Mouse (Mus musculus) ZHBTc4 (cell line): Measurements from ENCODE around the gene Trim65.

Source experiments
- DNase-seq: peaks from one replicate; pipeline ENCODE4 v3.0.0-alpha.2; 2011; ENCODE audit warnings: low read depth, low spot score

The Trim65 gene

DNA sequence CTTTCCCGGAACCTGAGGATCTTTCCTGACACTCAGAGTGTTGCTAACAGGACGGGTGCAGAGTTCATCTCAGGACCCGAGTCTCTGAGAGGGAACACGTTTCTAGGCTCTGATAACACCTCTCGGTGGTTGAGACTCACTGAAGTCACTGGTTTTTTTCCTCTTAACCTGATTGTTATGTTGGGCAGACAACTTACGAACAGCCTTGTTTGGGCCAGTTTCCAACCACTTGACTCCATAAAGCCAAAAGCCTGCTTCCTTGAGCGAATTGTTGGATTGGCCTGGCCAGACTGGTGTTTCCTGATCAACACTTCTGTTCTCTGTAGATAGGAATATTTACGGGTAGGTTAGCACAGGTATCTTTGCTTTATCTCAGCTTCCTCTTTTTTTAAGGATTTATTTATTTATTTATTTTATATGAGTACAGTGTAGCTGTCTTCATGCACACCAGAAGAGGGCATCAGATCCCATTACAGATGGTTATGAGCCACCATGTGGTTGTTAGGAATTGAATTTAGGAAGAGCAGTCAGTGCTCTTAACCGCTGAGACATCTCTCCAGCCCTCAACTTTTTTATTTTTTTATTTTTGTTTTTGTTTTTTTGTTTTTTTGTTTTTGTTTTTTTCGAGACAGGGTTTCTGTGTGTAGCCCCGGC, 42.1 kb downstream of the Trim65 start:
- DNase-seq = no peak

DNA sequence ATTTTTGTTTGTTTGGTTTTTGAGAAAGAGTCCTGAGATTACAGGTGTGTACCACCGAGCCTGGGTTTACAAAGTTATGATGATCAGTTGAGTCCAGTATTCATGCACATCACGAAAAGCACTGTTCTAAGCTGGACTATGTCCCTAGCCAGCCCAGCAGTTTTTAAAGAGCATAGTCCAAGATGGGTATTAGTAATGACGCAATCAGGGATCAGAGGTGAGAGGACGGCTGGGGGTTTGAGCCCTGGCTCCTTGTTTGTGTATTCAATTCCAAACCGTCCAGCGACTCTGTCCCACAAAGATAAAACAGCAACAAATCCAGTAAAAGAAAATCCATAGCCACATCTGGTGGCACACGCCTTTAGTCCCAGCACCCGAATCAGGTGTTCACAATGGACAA, 42.7 kb downstream of the Trim65 start:
- DNase-seq = no peak

DNA sequence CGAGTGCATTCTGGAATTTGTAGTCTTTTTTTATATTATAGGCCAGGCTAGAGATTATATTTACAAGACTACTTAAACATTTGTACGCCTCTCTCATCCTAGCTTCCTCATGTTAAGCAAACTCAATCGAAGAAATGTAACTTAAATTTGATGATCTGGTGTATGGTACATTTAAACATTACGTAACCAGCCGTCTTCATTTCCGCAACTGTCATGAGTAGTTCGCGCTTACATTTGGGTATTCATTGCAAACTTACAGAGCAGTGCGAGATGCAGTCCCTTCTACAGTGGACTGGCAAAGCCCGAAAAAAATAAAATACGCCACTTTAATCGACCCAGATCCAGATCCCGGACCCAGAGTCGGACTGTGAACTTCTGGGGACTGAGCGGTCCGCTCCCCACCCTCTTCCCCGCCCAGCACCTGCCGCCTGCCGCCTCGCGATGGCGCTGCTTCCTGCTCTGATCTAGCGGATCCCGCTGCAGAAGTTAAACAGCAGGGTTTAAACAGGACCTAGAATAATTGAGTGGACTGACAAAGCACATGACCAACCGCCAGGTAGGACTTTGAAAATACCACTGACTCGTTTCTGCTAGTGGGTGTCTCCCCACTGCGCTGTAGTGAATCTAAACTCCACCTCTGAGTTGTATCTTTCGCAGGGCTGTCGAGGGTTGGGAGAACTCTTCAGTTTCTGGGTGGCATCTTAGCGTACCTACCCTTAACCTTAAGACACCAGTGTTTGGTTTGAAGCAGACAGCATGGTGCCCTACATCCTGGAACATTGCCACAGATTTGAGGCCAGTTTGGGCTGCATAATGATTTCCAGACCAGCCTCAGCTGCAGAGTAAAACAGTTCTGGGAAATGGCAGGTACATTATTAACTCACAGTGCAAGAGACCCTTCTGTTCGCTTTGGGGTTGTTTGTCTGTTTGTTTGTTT, 43.5 kb downstream of the Trim65 start:
- peak; percentile 89 for DNase-seq

DNA sequence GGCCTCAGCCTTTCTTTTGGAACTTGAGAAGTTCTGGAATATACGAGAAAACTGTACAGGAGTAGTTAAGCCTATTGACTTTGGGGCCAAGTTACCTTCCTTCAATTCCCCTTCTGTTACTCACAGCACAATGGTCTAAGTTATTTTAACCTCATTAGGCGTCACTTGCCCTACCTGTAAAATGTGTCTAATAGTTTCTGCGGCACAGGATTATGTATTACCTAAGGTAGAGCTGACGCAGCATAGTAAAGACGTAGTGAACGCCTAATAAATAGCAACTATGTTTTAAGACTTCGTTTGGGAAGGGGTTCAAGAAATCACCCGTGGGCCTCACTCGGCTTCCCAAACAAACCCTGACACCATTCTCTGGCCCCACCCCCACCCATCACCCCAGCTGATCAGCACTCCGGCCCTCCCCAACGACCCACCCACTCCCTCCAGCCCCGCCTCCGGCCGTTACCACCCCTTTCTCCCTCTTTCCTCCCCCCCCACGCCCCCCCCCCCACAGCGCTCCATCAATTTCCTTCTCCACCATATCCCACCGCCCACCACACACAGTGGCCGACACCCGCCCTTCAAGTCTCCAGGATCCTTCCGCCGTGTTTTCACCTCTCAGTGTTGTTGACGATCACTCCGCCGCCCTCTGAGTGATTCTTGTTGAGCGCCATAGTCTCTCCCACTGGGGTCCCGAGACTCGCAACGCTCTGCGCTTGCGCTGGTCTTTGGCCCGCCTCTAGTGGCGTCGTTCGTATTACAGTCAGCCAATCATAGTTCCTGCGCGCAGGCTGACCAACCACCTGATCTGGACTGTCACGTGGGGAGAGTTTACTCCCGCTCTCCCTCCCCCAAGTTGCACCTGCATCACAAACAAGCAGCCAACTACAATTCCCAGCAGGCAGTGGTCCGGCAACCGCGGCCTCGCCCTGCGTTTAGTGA, 44.4 kb downstream of the Trim65 start, which contains the start of gene Wbp2:
Gene Wbp2 (minus strand): TSS at position 738 of the 936 bp plus-strand sequence.
- peak; percentile 100 for DNase-seq

DNA sequence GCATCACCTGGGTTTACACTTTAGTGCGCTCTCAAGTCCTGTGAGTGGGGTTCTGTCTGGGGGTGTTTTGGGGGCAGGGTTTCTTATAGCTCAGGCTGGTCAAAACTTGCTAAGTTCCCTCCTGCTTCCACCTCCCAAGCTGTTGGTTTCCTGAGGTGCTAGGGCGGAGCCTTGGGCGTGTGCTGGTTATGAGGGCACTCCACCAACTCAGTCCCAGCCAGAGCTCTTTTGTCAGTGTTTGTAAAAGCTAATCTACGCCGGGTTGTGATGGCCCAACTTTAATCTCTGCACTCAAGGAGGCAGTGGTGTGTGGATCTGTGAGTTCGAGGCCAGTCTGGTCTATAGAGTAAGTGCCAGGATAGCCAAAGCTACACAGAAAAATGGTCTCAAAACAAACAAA, 46.8 kb downstream of the Trim65 start:
- no peak for DNase-seq

DNA sequence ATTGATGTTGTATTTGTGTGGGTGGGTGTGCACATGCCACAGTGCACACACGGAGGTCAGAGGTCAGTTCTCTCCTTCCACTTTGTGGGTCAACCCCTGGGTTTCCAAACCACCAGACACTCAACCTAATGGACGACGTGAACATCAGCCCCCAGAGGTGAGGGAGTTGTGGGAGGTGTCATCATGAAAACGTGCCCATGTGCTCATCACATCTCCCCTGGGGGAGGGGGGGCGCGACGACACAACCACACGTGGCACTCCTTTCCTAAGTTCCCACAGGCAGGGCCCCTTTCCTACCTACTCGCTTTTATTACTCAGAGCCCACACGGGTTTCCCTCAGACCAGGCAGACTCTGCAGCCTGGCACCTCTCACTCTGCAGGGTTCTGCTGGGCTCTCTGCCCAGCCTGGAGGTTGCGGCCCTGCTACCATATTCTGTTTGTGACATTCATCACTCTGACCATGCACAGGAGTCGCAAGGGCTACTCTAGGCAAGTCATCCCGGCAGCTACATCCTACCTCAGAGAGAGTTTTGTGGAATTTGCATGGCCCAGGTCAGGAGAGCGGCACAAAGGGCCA, 47.7 kb downstream of the Trim65 start:
- no peak for DNase-seq

DNA sequence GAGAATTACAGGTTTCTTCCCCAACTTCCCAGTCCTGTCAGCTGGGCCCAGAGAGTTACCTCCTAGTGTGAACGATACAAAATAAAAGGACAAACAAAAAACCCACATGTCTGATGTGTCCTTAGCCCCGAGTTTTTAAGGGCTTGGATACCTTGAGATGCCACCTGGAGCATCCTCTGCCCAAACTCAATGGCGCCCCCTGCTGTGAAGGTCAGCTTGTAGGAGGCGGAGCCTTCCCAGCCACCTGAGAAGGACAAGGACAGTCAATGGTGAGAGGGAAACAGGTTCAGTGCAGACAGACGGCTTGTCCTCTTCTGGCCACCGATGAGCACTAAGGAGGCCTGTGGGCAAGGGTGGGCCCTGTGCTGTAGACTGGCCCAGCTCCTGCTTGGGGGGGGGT, 49.8 kb downstream of the Trim65 start:
- no peak for DNase-seq

DNA sequence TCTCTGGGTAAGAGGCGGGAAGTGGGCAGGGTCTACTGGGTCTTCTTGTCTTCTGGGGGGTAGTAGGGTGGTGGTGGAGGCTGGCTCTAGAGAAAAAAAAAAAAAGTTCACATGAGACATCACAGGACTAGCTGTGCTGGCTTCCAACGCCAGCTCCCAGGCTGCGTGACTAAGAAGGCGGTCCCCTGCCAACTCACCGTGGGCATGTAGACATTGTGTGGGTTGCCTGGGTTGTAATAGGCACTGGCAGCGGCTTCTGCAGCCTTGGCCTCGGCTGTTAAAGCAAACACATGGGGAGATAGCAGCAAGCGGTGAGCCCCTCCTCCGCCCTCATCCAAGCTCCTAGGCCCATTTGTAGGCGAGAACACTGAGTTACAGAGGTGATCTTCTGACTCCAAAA, 51.4 kb downstream of the Trim65 start:
- DNase-seq = no peak

DNA sequence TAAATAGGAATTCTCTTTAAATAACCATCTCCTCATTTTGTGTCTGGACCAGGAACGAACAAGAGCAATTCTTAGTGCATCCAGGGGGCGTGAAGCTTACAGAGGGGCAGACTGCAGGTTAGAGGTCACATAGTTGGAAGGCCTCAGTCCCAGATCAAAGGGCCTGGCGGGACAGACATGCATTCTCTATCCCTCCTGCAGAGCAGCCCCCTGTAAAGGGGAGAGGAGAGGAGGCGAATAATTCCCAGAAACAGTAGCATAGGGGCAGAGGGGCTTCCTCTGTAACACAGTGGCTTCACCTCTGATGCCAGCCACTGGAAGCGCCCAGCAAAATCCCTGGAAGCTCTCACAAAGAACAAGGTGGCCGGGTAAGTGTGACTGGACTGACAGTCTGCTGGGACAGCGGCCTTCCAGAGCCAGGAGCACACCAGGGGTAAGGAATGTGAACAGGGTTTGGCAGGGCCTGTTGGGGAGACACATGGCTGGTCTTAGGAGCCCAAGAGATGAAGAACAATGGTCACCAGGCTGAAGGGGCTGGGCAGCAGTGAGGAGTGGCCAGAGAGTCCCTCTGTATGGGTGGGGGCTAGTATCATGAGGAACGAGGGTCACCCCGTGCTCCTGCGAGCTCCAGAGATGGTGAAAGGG, 52.1 kb downstream of the Trim65 start:
- DNase-seq = peak; percentile 61

DNA sequence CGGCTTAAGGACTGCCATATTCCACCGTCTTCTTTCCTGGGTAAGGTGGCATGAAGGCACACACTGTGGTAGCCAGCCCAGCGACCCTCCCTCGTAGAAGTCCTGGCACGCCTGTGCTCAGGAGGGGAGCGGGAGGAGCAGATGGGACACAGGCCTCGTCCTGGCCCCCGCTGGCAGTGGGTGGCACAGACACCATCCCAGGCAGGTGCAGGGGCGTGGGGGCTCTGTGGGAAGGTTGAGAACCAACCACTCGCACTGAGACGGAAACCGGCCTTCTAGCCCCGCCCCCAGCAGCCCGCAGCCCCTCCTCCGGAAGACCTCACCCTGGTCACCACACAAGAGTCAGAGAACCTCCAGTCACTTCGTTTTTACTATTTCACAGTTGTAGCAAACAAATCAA, 52.7 kb downstream of the Trim65 start:
- peak; percentile 76 for DNase-seq

DNA sequence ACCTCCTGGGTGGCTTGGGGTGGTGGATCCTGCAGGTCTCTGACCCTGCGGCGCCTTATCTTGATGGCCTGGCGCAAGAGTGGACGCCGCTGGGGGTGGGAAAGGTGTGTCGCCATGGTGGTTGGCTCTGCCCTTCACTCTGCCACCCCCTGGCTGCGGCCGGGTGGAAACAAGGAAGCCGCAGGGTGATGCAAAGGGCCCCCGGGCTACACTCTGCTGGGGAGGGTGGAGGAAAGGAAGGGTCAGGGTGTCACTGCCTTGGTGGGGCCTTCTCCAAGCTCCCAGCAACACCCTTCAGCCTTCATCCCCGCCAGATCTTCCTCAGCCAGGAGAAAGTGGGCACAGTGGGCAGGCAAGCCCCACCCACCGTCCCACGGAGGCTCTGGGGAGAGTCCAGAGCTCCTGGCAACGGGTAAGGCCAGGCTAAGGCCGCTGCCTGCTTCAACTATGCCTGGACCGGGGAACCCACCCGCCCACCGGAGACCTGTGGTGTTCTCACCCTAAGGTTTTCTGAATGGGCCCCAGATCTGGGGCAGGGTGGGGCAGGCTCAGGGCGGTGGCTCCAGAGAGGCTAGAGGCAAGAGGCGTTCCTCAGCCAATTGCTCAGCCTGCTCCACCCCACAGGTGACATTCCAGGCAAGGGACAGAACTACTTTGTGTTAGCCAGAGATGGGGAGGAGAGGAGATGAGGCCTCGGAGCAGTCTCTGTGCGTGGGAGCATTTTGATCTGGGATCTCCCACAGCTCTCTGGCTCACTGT, 53.3 kb downstream of the Trim65 start, which contains the start of gene Unc13d:
Gene Unc13d (minus strand): TSS at position 516 of the 759 bp plus-strand sequence.
- DNase-seq = peak; percentile 73

DNA sequence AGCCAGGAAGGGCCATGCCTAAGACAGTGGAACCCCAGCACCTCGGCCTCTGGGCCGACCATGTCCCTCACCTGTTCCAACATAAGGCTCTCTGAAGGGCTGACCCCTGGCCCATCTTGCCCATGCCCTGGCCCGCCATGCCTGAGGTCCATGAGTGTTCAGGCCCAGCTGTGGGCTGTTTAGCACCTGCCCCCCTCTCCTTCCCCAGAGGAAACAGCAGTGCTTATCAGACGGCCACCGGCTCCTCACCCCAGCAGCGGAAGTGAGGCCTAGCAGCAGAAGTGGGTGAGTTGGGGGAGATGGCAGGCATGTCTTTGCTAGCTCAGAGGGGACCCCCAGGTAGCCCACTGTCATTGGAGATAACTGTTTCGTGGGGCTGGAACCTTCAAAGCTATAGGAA, 54.1 kb downstream of the Trim65 start:
- DNase-seq = no peak

DNA sequence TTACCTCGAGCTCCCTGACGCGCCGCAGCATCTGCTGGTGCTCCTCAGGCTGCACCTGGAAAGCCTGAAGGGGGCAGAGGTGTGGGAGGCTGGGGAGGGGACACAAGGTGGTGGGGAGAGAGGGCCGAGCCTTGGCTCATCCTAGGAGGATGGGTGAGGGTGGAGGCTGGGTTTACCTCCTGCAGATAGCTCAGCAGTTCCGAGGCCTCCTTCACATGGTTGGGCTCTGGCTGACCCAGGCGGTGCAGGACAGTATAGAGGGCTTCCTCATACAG, 54.7 kb downstream of the Trim65 start:
- DNase-seq = no peak

DNA sequence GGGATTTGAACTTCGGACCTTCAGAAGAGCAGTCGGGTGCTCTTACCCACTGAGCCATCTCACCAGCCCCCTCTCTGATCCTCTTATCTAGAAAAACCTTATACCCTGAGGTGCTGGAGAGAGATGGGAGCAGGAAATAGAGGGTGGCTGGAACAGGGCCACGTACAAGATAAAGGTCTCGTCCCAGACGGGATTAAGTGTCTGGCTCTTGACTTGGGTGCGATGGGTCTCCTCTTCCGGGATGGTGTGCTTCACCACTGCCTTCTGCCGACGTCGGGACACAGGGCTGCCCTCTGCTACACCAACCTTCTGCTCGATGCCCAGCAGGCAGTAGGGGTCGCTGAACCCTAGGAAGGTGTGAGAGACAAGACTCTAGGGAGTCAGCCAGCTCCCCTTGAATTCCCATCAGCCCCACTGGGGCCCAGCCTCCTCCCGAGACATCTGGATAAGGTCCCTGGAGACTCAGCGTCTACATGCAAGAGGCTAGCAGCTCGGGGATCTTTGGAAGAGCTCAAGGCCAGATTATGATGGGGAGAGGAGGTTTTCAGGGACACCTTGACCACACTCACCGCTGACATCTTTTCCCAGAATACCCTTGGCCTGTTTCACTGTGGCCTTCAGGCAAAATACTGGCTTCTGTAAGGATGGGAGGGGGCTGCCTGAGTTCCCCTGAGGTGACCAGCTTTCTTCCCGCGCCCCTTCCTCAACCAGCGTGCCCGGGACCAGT, 55.2 kb downstream of the Trim65 start:
- no peak for DNase-seq

DNA sequence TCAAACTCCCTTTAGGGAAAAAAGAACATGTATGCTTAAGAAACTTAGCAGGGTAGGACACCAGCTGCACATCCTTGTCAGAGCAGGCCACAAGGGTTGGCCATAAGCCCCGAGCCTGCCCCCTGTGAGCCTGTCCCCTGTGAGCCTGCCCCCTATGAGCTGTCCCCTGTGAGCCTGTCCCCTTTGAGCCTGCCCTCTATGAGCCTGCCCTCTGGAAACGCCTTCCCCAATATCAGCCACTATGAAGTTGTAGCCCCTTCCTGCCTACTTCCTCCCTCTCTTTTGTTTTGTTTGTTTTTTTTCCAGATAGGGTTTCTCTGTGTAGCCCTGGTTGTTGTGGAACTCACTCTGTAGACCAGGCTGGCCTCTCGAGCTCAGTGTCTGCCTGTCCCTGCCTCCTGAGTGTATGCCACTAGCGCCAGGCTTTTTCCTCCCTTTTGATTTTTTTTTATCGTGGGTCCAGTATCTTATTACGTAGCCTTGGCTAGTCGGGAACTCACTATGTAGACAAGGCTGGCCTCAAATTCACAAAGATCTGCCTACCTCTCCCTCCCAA, 56.4 kb downstream of the Trim65 start:
- no peak for DNase-seq

DNA sequence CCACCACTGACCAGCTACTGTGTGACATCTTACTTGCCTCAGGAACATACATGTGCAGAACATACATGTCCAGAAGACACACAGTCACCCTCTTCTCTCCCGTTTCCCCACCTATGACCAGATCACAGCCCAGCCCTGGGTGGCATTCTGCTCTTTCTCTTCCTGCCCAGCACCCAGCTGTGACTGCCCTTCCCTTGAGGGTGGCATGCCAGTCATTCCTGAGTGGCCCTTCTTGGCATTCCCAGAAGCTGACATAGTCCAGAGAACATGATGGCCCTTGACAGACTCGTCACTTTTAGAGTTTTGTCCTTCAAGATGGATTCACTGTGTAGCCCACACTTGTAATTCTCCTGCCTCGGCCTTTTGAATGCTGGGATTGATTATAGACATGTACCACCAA, 58.3 kb downstream of the Trim65 start:
- no peak for DNase-seq
